Mouse (Mus musculus): Measurements from ENCODE around the gene Gpr62. TPM values are rescaled to one million over a fixed set of nuclear protein-coding genes. Genes with fewer than 3 reads are reported as not detected.
"Not testable (repeated sequence)": the region's sequence is repeated elsewhere in the genome, so short reads cannot be mapped to it uniquely, and the experiment has no call there.

The Gpr62 gene
- 0.19 and 0.50 TPM in 2 replicates for polyA plus RNA-seq (2012; rRNA removed)

GRCm38 (mm10) chr9:106465571-106466200, at the start of gene Gpr62:
Gpr62 (minus strand) TSS chr9:106465938.
- TF ChIP-seq CTCF (IDR thresholded peaks at IDR 0.05; ENCODE audit: insufficient read depth, low read length), result no peak
- TF ChIP-seq POLR2A (IDR thresholded peaks at IDR 0.05; ENCODE audit: borderline replicate concordance, extremely low read depth, low read depth, low read length), result no peak
- 34% methylated on average over 26 of the region's 26 CpGs for WGBS
- no peaks in the 10 kb centered on the region for H3K4me1 ChIP-seq (ENCODE audit: control insufficient read depth, insufficient read depth, low read length)
- peak within 1 kb of the TSS; percentile 42 for H3K4me3 ChIP-seq (replicated peaks; ENCODE audit: extremely low read depth, low read depth, low read length)
- DNase-seq, result no peak

DNA sequence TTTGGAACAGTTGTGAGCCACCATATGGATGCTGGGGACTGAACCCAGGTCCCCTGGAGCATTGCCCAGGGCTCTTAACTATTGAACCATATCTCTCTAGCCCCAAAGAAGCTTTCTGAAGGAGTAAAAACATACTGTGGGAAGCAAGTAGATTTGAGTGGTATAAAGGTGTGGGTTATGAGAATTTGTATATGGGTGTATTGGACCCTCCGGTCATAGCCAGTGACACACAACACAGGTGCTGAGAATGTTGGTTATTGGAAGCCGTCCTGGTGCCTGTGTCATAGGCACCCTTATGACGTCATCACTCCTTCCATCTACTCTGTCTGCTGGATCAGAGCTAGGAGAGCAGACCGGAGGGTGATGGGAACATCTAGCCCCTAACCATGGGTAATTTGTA, 48.5 kb upstream of the Gpr62 start, which contains the start of gene Iqcf5:
Gene Iqcf5, plus strand, starts transcription at position 301 of the 400 bp plus-strand sequence.
- TF ChIP-seq POLR2A (IDR thresholded peaks at IDR 0.05; ENCODE audit: borderline replicate concordance, extremely low read depth, low read depth, low read length) (no peak), CTCF (IDR thresholded peaks at IDR 0.05; ENCODE audit: insufficient read depth, low read length) (no peak)
- Histone ChIP-seq H3K4me3 (replicated peaks; ENCODE audit: extremely low read depth, low read depth, low read length) (no peak within 1 kb of the TSS), H3K4me1 (ENCODE audit: control insufficient read depth, insufficient read depth, low read length) (no peaks in the 10 kb centered on the region; the same call in 1 of the 2 replicates)
- WGBS, result 82% methylated on average over 4 of the region's 4 CpGs
- no peak for DNase-seq

DNA sequence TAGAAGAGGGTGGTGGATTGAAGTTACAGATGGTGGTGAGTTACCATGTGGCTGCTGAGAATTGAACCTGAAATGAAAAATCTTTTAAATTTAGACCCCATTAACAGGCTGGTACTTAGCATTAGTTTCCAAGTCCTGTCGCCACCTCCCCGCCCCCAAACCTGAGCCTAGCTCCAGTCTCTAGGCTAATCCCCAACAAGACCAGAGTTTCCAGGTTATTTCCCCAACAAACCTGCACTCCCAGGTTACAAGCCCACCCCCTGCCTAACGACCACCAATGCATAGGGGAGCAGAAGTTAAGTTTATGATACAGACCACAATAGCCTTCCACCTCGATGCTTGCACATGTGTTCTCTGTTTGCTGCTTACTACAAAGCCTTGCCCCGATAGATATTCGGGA, 47.8 kb upstream of the Gpr62 start:
- WGBS, result 74% methylated on average over 6 of the region's 6 CpGs
- no peak for TF ChIP-seq POLR2A (IDR thresholded peaks at IDR 0.05; ENCODE audit: borderline replicate concordance, extremely low read depth, low read depth, low read length)
- no peak for TF ChIP-seq CTCF (IDR thresholded peaks at IDR 0.05; ENCODE audit: insufficient read depth, low read length)

DNA sequence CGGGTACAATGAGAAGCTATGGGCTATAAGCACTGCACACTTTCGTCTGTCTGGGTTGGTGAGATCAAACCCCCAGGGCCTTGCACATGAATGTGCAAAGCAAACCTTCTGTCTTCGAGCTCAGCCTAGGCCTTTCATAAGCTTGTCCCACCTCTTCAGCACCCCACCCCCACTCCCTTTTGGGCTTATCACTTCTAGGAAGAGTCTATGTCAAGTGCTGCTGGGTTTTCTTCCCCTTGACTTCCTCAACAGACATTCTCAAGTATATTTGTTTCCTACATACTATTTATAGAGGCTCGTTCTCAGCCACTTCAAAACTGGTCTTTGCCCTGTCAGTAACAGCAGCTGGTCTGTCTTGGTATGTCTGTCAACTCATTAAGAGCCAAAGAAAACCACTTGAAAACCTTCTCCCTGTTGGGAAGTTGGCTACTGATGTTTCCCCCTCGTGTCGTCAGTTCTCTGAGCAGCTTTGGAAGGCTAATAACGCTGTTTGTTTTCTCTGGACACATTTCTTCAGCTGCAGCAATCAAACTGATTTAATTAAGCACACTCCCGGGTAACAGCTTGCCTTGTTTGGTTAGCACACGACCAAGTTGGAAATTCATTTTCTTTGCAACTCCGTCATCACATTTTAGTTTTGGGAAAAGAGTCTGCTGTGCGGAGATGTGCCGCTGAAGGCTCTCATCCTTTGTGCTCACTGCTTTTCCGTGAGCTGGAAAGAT, 47.2 kb upstream of the Gpr62 start:
- TF ChIP-seq POLR2A (IDR thresholded peaks at IDR 0.05; ENCODE audit: borderline replicate concordance, extremely low read depth, low read depth, low read length) (no peak), CTCF (IDR thresholded peaks at IDR 0.05; ENCODE audit: insufficient read depth, low read length) (no peak)
- no peak overlapping the region for H3K4me3 ChIP-seq (replicated peaks; ENCODE audit: extremely low read depth, low read depth, low read length)
- 40% methylated on average over 13 of the region's 13 CpGs for WGBS
- no peaks in the 10 kb centered on the region; the same call in 1 of the 2 replicates for H3K4me1 ChIP-seq (ENCODE audit: control insufficient read depth, insufficient read depth, low read length)
- DNase-seq, result no peak

More for the DNA sequence above, 47.8 kb upstream of the Gpr62 start:
- H3K4me1 ChIP-seq (ENCODE audit: control insufficient read depth, insufficient read depth, low read length), result no peaks in the 10 kb centered on the region; the same call in 1 of the 2 replicates
- H3K4me3 ChIP-seq (replicated peaks; ENCODE audit: extremely low read depth, low read depth, low read length), result no peak overlapping the region
- no peak for DNase-seq

DNA sequence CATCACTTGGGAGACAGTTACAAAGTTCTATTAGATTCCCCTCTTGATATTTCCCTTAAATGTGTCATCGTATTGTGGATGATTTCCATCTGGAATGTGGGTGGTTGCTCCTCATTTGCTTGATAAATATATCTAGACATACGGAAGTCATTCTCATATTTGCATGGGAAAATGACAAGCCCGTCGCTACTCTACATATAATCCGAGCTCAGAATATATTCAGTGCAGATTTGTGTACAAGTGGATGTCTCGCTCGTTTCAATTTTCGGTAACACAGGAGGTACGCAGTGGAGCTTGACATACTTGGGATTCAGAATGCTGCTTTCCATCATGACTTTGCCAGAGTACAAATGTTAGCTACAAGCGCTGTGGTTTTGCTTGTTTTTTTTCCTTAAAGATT, 43.6 kb upstream of the Gpr62 start:
- no peak for DNase-seq
- no peak overlapping the region for H3K4me3 ChIP-seq (replicated peaks; ENCODE audit: extremely low read depth, low read depth, low read length)
- no peak for TF ChIP-seq POLR2A (IDR thresholded peaks at IDR 0.05; ENCODE audit: borderline replicate concordance, extremely low read depth, low read depth, low read length)
- TF ChIP-seq CTCF (IDR thresholded peaks at IDR 0.05; ENCODE audit: insufficient read depth, low read length), result no peak
- no peaks in the 10 kb centered on the region; the same call in 1 of the 2 replicates for H3K4me1 ChIP-seq (ENCODE audit: control insufficient read depth, insufficient read depth, low read length)
- WGBS, result 88% methylated on average over 10 of the region's 10 CpGs

- 84% methylated on average over 6 of the region's 6 CpGs for WGBS
- TF ChIP-seq POLR2A (IDR thresholded peaks at IDR 0.05; ENCODE audit: borderline replicate concordance, extremely low read depth, low read depth, low read length) (no peak), CTCF (IDR thresholded peaks at IDR 0.05; ENCODE audit: insufficient read depth, low read length) (no peak)
- no peak for DNase-seq
Measured at GRCm38 (mm10) chr9:106504246-106504645, 38.5 kb upstream of the Gpr62 start.

DNA sequence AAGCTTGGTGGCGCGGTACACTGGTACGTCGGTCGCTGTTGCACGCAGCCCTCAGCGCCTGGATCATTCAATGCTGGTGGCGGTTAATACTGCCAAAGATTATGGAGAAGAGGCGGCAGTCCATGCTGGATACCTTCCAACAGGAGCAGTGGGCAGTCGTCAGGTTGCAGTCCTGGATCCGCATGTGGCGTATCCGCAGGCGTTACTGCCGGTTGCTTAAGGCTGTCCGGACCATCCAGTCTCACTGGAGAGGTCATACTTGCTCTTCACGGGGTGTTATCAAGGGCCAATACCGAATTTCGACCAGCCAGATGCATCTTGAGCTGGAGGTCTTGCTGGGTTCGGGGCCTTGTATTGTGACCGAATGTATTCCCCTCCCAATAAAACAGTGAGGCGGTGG, 36.1 kb upstream of the Gpr62 start:
- 89% methylated on average over 22 of the region's 22 CpGs for WGBS
- H3K4me3 ChIP-seq (replicated peaks; ENCODE audit: extremely low read depth, low read depth, low read length), result no peak overlapping the region
- no peak for DNase-seq
- no peaks in the 10 kb centered on the region for H3K4me1 ChIP-seq (ENCODE audit: control insufficient read depth, insufficient read depth, low read length)
- no peak for TF ChIP-seq CTCF (IDR thresholded peaks at IDR 0.05; ENCODE audit: insufficient read depth, low read length)
- TF ChIP-seq POLR2A (IDR thresholded peaks at IDR 0.05; ENCODE audit: borderline replicate concordance, extremely low read depth, low read depth, low read length), result no peak

More at GRCm38 (mm10) chr9:106504246-106504645, 38.5 kb upstream of the Gpr62 start:
- Histone ChIP-seq H3K4me1 (ENCODE audit: control insufficient read depth, insufficient read depth, low read length) (no peaks in the 10 kb centered on the region), H3K4me3 (replicated peaks; ENCODE audit: extremely low read depth, low read depth, low read length) (no peak overlapping the region)

DNA sequence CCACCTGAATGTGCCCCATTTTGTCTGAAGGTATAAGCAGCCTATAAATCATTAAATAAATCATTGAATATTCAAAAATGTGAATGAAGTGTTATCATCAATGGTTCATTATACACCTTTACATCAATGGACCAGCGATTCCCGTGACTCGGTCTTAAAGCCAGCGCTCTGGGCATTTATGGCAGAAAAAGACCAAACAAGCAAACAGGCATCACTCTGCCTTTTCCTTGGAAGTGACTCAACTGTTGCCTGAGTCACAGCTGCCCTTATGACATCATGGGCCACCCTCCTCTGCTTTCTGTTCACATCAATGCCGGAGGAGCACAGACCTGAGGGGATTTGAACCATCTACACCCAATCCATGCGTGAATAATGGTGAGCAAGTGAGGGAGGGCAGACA, 33.9 kb upstream of the Gpr62 start, which contains the start of gene Iqcf1:
Gene Iqcf1, plus strand, starts transcription at position 301 of the 400 bp plus-strand sequence.
- no peaks in the 10 kb centered on the region for H3K4me1 ChIP-seq (ENCODE audit: control insufficient read depth, insufficient read depth, low read length)
- no peak for DNase-seq
- TF ChIP-seq POLR2A (IDR thresholded peaks at IDR 0.05; ENCODE audit: borderline replicate concordance, extremely low read depth, low read depth, low read length), result no peak
- WGBS, result 91% methylated on average over 6 of the region's 6 CpGs
- no peak within 1 kb of the TSS for H3K4me3 ChIP-seq (replicated peaks; ENCODE audit: extremely low read depth, low read depth, low read length)

DNA sequence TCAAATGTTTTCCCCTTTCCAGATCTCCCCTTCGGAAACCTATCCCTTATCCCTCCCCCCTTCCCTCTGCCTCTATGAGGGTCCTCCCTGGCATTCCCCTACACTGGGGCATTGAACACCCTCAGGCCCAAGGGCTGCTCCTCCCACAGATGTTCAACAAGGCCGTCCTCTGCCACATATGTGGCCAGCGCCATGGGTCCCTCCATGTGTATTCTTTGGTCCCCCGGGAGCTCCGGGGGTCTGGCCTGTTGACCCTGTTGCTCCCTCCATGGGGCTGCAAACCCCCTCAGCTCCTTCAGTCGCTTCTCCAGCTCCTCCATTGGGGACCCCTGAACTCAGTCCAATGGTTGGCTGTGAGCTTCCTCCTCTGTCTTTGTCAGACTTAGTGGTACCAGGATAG, 21.9 kb upstream of the Gpr62 start:
- 79% methylated on average over 6 of the region's 6 CpGs for WGBS
- not testable (repeated sequence) for H3K4me1 ChIP-seq (ENCODE audit: control insufficient read depth, insufficient read depth, low read length); H3K4me3 ChIP-seq (replicated peaks; ENCODE audit: extremely low read depth, low read depth, low read length); DNase-seq

DNA sequence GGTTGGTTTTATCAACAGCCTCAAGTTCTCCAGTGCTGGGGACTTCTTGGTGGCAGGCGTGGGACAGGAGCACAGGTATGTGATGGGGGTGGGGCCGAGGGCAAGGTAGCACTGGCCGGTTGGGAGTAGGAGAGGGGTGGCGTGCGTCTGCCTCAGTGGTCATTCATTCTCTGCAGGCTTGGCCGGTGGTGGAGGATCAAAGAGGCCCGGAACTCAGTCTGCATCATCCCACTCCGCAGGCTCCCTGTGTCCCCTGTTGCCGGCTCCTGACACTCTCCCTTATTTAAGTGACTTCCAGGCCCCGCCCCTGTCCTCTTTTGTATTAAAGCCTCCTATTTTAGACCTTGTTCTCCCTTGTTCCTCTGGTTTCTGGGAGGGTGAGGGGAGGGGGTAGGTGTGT, 19.3 kb upstream of the Gpr62 start:
- Histone ChIP-seq H3K4me1 (ENCODE audit: control insufficient read depth, insufficient read depth, low read length) (no peaks in the 10 kb centered on the region), H3K4me3 (replicated peaks; ENCODE audit: extremely low read depth, low read depth, low read length) (no peak overlapping the region)
- TF ChIP-seq POLR2A (IDR thresholded peaks at IDR 0.05; ENCODE audit: borderline replicate concordance, extremely low read depth, low read depth, low read length) (no peak), CTCF (IDR thresholded peaks at IDR 0.05; ENCODE audit: insufficient read depth, low read length) (no peak)
- WGBS, result 91% methylated on average over 10 of the region's 10 CpGs
- DNase-seq, result no peak

All from lung, adult 2 months (tissue).